Comparison of ENCODE assay signal across 10 mouse cellular contexts in genomic region chr5:132395922-132396321, GRCm38 (mm10).
"Had no signal": no experiment of that assay in that cellular context is flagged by ENCODE, and none has a peak within 500 bp of the region (broad histone marks: within the 10 kb centered on the region; RNA-seq: fewer than 3 reads in every experiment).

No protein-coding gene starts in this region.

- DNase-seq: liver, postnatal 0 days; lung, adult 2 months; lung, postnatal 14 days; lung, postnatal 36 days; right cerebral cortex, postnatal 14 days; thymus, adult 2 months; thymus, postnatal 25 days; thymus, postnatal 4 days had no signal

- ATAC-seq: liver, postnatal 0 days; midbrain, embryonic 13.5 days; midbrain, embryonic 15.5 days had no signal
